Mouse (Mus musculus) bone marrow, adult 2 months (tissue): ENCODE data around the gene Zfp760. TPM values are rescaled to one million over a fixed set of nuclear protein-coding genes. Genes with fewer than 3 reads are reported as not detected.
"Not testable (repeated sequence)": the region's sequence is repeated elsewhere in the genome, so short reads cannot be mapped to it uniquely, and the experiment has no call there.

Experiments
- H3K27ac ChIP-seq: fragments of 200-500 bp; 2 replicates; pipeline ENCODE4 v1.5.1; 2012; ENCODE audit warnings: low read depth, mild to moderate bottlenecking, control low read depth, inconsistent platforms, low read length; ENCODE audit not compliant: control insufficient read depth, poor library complexity, insufficient read depth
- H3K4me1 ChIP-seq: fragments of 200-500 bp; 2 replicates; pipeline ENCODE4 v1.6.1; 2011; ENCODE audit warnings: low read length; ENCODE audit not compliant: control insufficient read depth, insufficient read depth
- H3K4me3 ChIP-seq: fragments of 200-500 bp; replicated peaks from 2 replicates; pipeline ENCODE3; 2011; ENCODE audit warnings: mild to moderate bottlenecking, low read depth, low read length, control low read depth; ENCODE audit not compliant: control insufficient read depth
- CTCF ChIP-seq: fragments of 200-500 bp; IDR thresholded peaks from 2 replicates; pipeline ENCODE4 v1.5.1; 2011; ENCODE audit warnings: low read length, control low read depth; ENCODE audit not compliant: control insufficient read depth, insufficient read depth
- POLR2A ChIP-seq: fragments of 200-500 bp; IDR thresholded peaks from 2 replicates; pipeline ENCODE4 v1.6.1; 2011; ENCODE audit warnings: low read depth, mild to moderate bottlenecking, control low read depth, low read length, borderline replicate concordance; ENCODE audit not compliant: control insufficient read depth
- WGBS: fragments of 180-500 bp; shearing (Covaris S2); methylation state at CpG from one replicate; pipeline ENCODE4 v1.1.7; 2018; 5-methylcytosine and 5-hydroxymethylcytosine counted together
- polyA plus RNA-seq: library from polyadenylated mRNA; stranded (reverse); fragments of >200 nt; gene quantifications from 2 replicates; pipeline ENCODE4 v1.2.4, GENCODE M21; 2011; ENCODE audit warnings: low replicate concordance; ENCODE audit not compliant: missing spikeins, insufficient read depth, insufficient read length

Gene Zfp760
- polyA plus RNA-seq, 1 experiment = 0.85 TPM

DNA sequence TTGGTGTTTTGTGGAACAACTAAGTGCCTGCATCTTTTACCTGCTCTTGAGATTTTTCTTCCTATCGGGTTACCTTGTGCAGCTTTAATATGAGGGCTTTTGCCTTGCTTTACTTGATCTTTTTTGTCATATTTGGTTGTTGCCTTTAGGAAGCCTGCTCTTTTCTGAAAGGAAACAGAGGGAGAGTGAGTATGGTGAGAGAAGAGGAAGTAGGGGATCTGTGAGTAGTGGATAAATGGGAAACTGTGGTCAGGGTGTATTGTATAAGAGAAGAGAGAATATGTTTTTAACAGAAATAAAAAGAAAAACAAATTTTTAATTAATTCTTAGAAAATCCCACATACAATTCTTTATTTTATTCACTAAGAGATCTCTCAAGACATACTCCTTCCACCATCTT is 4.1 kb upstream of the Zfp760 start:
- H3K27ac ChIP-seq = no peak overlapping the region
- no peak overlapping the region for H3K4me3 ChIP-seq
- TF ChIP-seq POLR2A (no peak), CTCF (no peak)
- H3K4me1 ChIP-seq = no peaks in the 10 kb centered on the region
- 7% methylated on average over 1 of the region's 1 CpGs for WGBS

DNA sequence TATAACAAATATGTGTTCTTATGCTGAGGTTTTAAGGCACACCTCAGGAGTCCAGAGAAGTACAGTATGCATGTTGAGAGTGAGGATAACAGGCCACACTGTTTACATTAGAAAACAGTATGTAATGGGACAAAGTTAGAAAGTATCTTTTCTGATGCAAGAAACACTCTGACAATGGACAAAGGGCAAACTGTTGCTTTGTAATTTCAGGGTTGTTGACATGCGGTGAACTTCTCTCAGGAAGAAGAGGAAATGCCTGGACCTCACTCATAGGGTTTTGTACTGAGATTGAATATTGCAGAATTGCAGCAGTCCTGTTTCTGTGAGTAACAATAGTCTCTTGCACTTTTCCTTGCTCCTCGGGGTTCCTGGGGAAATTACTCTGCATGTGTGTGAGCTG is 860 bp downstream of the Zfp760 start:
- Histone ChIP-seq H3K4me3 (no peak overlapping the region), H3K4me1 (no peaks in the 10 kb centered on the region), H3K27ac (no peak overlapping the region)
- TF ChIP-seq CTCF = no peak
- TF ChIP-seq POLR2A = no peak
- 3% methylated on average over 2 of the region's 2 CpGs for WGBS

- H3K27ac ChIP-seq, H3K4me3 ChIP-seq, H3K4me1 ChIP-seq: not testable (repeated sequence)
- WGBS = 98% methylated on average over 12 of the region's 22 CpGs
Measured at GRCm38 (mm10) chr17:21730495-21730894, 23.0 kb downstream of the Zfp760 start, which contains the start of gene Zfp229. Gene Zfp229 (plus strand): TSS chr17:21730795.

GRCm38 (mm10) chr17:21733049-21733448 is 25.5 kb downstream of the Zfp760 start:
- no peaks in the 10 kb centered on the region; the same call in 1 of the 2 replicates for H3K4me1 ChIP-seq
- H3K27ac ChIP-seq = no peak overlapping the region
- TF ChIP-seq POLR2A = no peak
- TF ChIP-seq CTCF = no peak
- WGBS = 49% methylated on average over 4 of the region's 4 CpGs
- peak overlapping the region; percentile 35 for H3K4me3 ChIP-seq

- WGBS = under 1% methylated on average over 27 of the region's 27 CpGs
- Histone ChIP-seq H3K27ac (peak overlapping the region; percentile 44; the same call in 1 of the 2 replicates), H3K4me1 (no peaks in the 10 kb centered on the region; the same call in 1 of the 2 replicates), H3K4me3 (peak overlapping the region; percentile 82)
- TF ChIP-seq CTCF (no peak), POLR2A (no peak; the same call in 1 of the 2 replicates)
Measured at GRCm38 (mm10) chr17:21733529-21734031, 26.0 kb downstream of the Zfp760 start.

GRCm38 (mm10) chr17:21752791-21753190 is 45.2 kb downstream of the Zfp760 start:
- no peak overlapping the region for H3K27ac ChIP-seq
- 81% methylated on average over 2 of the region's 2 CpGs for WGBS
- no peak for TF ChIP-seq POLR2A
- H3K4me1 ChIP-seq = no peaks in the 10 kb centered on the region
- no peak overlapping the region for H3K4me3 ChIP-seq

GRCm38 (mm10) chr17:21753342-21754208 is 46.0 kb downstream of the Zfp760 start:
- Histone ChIP-seq H3K27ac (no peak overlapping the region), H3K4me3 (no peak overlapping the region)
- 20% methylated on average over 20 of the region's 20 CpGs for WGBS

DNA sequence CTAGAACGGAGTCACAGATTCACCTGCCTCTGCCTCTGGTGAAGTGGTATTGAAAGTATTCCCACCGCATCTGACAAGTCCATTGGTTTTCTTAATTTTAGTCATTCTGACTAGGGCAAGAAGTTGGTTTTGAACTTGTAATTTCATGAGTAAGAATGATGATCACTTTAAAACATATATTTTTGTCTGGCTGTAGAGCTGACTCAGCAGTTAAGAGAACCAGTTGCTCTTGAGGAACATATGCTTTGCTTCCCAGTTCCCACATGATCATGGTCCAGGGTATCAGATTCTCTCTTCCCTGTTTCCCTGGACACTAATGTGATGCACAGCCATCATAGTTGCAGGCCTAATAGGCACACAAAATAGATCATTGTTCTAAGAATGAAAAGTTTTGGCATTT is 62.8 kb downstream of the Zfp760 start:
- Histone ChIP-seq H3K4me1 (no peaks in the 10 kb centered on the region), H3K4me3 (no peak overlapping the region), H3K27ac (no peak overlapping the region)
- TF ChIP-seq CTCF (no peak), POLR2A (no peak)
- WGBS = 77% methylated on average over 2 of the region's 2 CpGs

More at GRCm38 (mm10) chr17:21753342-21754208, 46.0 kb downstream of the Zfp760 start:
- TF ChIP-seq CTCF = no peak
- no peak for TF ChIP-seq POLR2A
- H3K4me1 ChIP-seq = no peaks in the 10 kb centered on the region

Other genes with a start within 250 kb of the Zfp760 start
- gene Zfp53, start 218.7 kb upstream of the Zfp760 start, polyA plus RNA-seq = 2.7 and 6.8 TPM in 2 replicates
- 3.3 and 4.0 TPM in 2 replicates for gene Zfp52, start 172.2 kb upstream of the Zfp760 start, polyA plus RNA-seq
- 1.7 and 2.6 TPM in 2 replicates for gene Zfp948, start 140.7 kb upstream of the Zfp760 start, polyA plus RNA-seq
- 1.2 and 1.5 TPM in 2 replicates for gene Zfp983, start 57.1 kb upstream of the Zfp760 start, polyA plus RNA-seq
- 15.0 and 28.9 TPM in 2 replicates for gene Gm10226, start 15.9 kb upstream of the Zfp760 start, polyA plus RNA-seq
- 3.1 TPM in 1 of 2 replicates, not detected in the other for gene Zfp229, start 23.1 kb downstream of the Zfp760 start, polyA plus RNA-seq
- not detected in 2 replicates for gene Zfp820, start 138.0 kb downstream of the Zfp760 start, polyA plus RNA-seq
- 1.2 TPM in 1 of 2 replicates, not detected in the other for gene Zfp995, start 202.2 kb downstream of the Zfp760 start, polyA plus RNA-seq